8 mouse cellular contexts compared by ENCODE assay signal in the genomic region with DNA sequence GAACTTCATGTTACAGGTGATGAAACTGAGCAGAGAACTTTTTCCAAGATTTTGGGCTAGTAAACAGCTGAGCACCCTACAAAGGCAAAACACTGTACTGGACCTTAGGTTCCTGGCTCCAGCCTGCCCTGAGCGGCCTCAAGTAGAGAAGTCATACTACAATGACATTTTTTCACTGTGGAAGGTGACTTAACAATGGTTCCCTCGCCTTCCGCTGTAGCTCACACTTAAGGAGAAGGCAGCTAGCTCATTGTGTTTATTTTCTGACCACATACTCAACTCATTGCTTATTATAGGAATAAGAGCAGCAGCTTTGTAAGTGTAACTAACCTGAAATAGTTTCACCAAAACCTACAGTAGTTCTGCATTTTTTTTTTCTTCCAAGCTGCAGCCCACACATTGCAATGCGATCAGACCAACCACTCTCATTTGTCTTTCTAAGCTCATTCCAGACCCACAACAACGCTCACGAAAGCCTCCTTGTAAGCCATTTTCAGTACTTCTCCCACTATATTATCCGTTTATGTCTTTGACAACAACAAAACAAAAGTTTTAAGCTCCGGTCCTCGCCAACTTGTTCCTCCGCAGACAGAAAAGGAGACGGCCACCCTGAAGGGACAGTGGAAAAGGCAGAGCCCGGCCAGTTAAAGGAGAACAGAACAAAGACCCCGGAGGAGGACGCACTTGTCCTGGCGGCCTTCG. TPM values are rescaled to one million over a fixed set of nuclear protein-coding genes. Genes with fewer than 3 reads are reported as not detected.
DNase-seq lines count a peak whose midpoint lies in the region; ATAC-seq and TF ChIP-seq lines count a peak whose summit lies in the region.

No protein-coding gene starts in this region.

- H3K27ac ChIP-seq in heart, adult 2 months = peak overlapping the region; percentile 89
- H3K27ac ChIP-seq in ES-E14 (ENCODE audit: insufficient read depth, low read depth, low read length, poor library complexity, severe bottlenecking) (no peak overlapping the region), macrophage (peak overlapping the region; percentile 57)
- H3K27ac ChIP-seq in embryonic facial prominence, embryonic 13.5 days = peak overlapping the region; percentile 86
- peak overlapping the region; percentile 89 for H3K27ac ChIP-seq in hindbrain, embryonic 15.5 days (replicated peaks)

- no peak for TF ChIP-seq EP300 in heart, adult 2 months (IDR thresholded peaks at IDR 0.05; ENCODE audit: insufficient read depth, low read depth, low read length)

- peak overlapping the region; percentile 77 for H3K4me3 ChIP-seq in heart, adult 2 months
- H3K4me3 ChIP-seq in ES-E14 (ENCODE audit: insufficient read depth in 1 of 2, low read depth in 1 of 2, low read length in 2 of 2, poor library complexity in 1 of 2, severe bottlenecking in 1 of 2) = peak overlapping the region; percentile 89 to 100
- peak overlapping the region; percentile 84 for H3K4me3 ChIP-seq in embryonic facial prominence, embryonic 13.5 days
- H3K4me3 ChIP-seq in hindbrain, embryonic 15.5 days = peak overlapping the region; percentile 87
- peak overlapping the region; percentile 64 for H3K4me3 ChIP-seq in macrophage (ENCODE audit: inconsistent target)

- in situ Hi-C loops in ES-E14 (cut with MboI; ENCODE audit: low sequenced_read_pairs in 2 of 2, unreplicated experiment in 2 of 2) = no loop called here

- H3K79me2 ChIP-seq in heart, adult 2 months (replicated peaks; ENCODE audit: control insufficient read depth, insufficient read depth, low read length) = peaks cover 7% of the 10 kb centered on the region
- H3K79me2 ChIP-seq in macrophage (ENCODE audit: inconsistent target) = peaks cover 25% of the 10 kb centered on the region; the same call in 1 of the 2 replicates

- no peaks in the 10 kb centered on the region for H3K9me3 ChIP-seq in ES-E14 (ENCODE audit: control insufficient read depth, insufficient read depth, low read depth, low read length)
- no peaks in the 10 kb centered on the region for H3K9me3 ChIP-seq in embryonic facial prominence, embryonic 13.5 days
- no peaks in the 10 kb centered on the region for H3K9me3 ChIP-seq in hindbrain, embryonic 15.5 days

- H3K4me1 ChIP-seq in heart, adult 2 months (ENCODE audit: control insufficient read depth, insufficient read depth, low read length) = peaks cover 4% of the 10 kb centered on the region
- no peaks in the 10 kb centered on the region; a peak in 1 of 4 replicates for H3K4me1 ChIP-seq in ES-E14 (ENCODE audit: control insufficient read depth in 2 of 2, insufficient read depth in 2 of 2, low read length in 2 of 2, poor library complexity in 1 of 2)
- H3K4me1 ChIP-seq in embryonic facial prominence, embryonic 13.5 days = 0 out of 2 replicates have a peak, but pooled peaks cover 7% of the 10 kb centered on the region
- H3K4me1 ChIP-seq in hindbrain, embryonic 15.5 days (replicated peaks) = peaks cover 7% of the 10 kb centered on the region

- TF ChIP-seq POLR2A in heart, adult 2 months (IDR thresholded peaks at IDR 0.05; ENCODE audit: insufficient read depth, low read depth, low read length) = no peak

- no peak for ATAC-seq in embryonic facial prominence, embryonic 13.5 days (ENCODE audit: insufficient number of reproducible peaks, insufficient read depth, low FRiP score, low TSS enrichment, low read depth)
- peak; percentile 16; the same call in 1 of the 2 replicates for ATAC-seq in hindbrain, embryonic 15.5 days (ENCODE audit: low FRiP score, low read depth)

- WGBS in heart, adult 2 months = 2% methylated on average over 16 of the region's 16 CpGs
- WGBS in embryonic facial prominence, embryonic 13.5 days = 3% methylated on average over 16 of the region's 16 CpGs
- WGBS in hindbrain, embryonic 15.5 days = under 1% methylated on average over 16 of the region's 16 CpGs
- 3% methylated on average over 16 of the region's 16 CpGs for WGBS in macrophage (ENCODE audit: missing documents)

- peaks cover 9% of the 10 kb centered on the region for H3K36me3 ChIP-seq in heart, adult 2 months (ENCODE audit: control insufficient read depth, insufficient read depth, low read length)
- H3K36me3 ChIP-seq in ES-E14 (ENCODE audit: control insufficient read depth, insufficient read depth, low read length, poor library complexity, severe bottlenecking) (no peaks in the 10 kb centered on the region), macrophage (ENCODE audit: inconsistent target) (no peaks in the 10 kb centered on the region)
- no peaks in the 10 kb centered on the region for H3K36me3 ChIP-seq in embryonic facial prominence, embryonic 13.5 days
- H3K36me3 ChIP-seq in hindbrain, embryonic 15.5 days = no peaks in the 10 kb centered on the region

- intact Hi-C loops in heart, adult 2 months (cut with DNase I) = loop anchor here (10.0 kb wide), 1 partner anchor 1061 kb away; a partner anchor contains a TSS
- intact Hi-C loops in heart, postnatal 14 days (cut with DNase I) = no loop called here

- no peaks in the 10 kb centered on the region for H3K27me3 ChIP-seq in heart, adult 2 months (ENCODE audit: control insufficient read depth, insufficient read depth, low read length)
- no peaks in the 10 kb centered on the region for H3K27me3 ChIP-seq in embryonic facial prominence, embryonic 13.5 days
- no peaks in the 10 kb centered on the region for H3K27me3 ChIP-seq in hindbrain, embryonic 15.5 days

- H3K9ac ChIP-seq in heart, adult 2 months (ENCODE audit: low read depth, low read length) = peak overlapping the region; percentile 97
- H3K9ac ChIP-seq in ES-E14 (ENCODE audit: insufficient read depth, low read depth, low read length, poor library complexity, severe bottlenecking) = peak overlapping the region; percentile 85
- peak overlapping the region; percentile 88 for H3K9ac ChIP-seq in embryonic facial prominence, embryonic 13.5 days
- H3K9ac ChIP-seq in hindbrain, embryonic 15.5 days = peak overlapping the region; percentile 84

- no peak for TF ChIP-seq CTCF in heart, adult 2 months (IDR thresholded peaks at IDR 0.05)

- H3K4me2 ChIP-seq in embryonic facial prominence, embryonic 13.5 days = peak overlapping the region; percentile 66
- H3K4me2 ChIP-seq in hindbrain, embryonic 15.5 days = peak overlapping the region; percentile 61

- DNase-seq in heart, adult 2 months = no peak
- DNase-seq in heart, postnatal 14 days = no peak
- peak; percentile 26 for DNase-seq in ES-E14 (ENCODE audit: low read depth, low spot score)
- DNase-seq in retina, embryonic 14.5 days (ENCODE audit: low spot score) = no peak
- no peak for DNase-seq in spleen, postnatal 14 days (ENCODE audit: low spot score in 2 of 2)

TF ChIP-seq in ES-E14, 5 proteins besides CTCF, POLR2A, EP300 and RAD21:
- TF ChIP-seq CHD2 (IDR thresholded peaks at IDR 0.05; ENCODE audit: low read depth, low read length) (no peak), HCFC1 (IDR thresholded peaks at IDR 0.05; ENCODE audit: borderline replicate concordance, insufficient read depth, low read length) (no peak), MAFK (IDR thresholded peaks at IDR 0.05; ENCODE audit: insufficient read depth, low read depth, low read length) (no peak), ZC3H11A (IDR thresholded peaks at IDR 0.05; ENCODE audit: borderline replicate concordance, low read depth, low read length) (no peak), ZNF384 (IDR thresholded peaks at IDR 0.05; ENCODE audit: low read depth, low read length) (no peak)

RNA-seq across cellular contexts. Expression of a gene that starts 0.8 kb away (rescaled TPM):
- total RNA-seq in heart, adult 2 months (2021) = 10 to 100 TPM; 16.4 to 16.7 TPM
- 5.7 and 7.6 TPM in 2 replicates for polyA plus RNA-seq in heart, adult 2 months (2012; rRNA removed)
- 10 to 100 TPM; 16.7 to 19.6 TPM for total RNA-seq in heart, postnatal 14 days (2021)
- 10.0 and 12.3 TPM in 2 replicates for total RNA-seq in ES-E14 (2012; rRNA removed)
- 10.8 and 11.7 TPM in 2 replicates for polyA plus RNA-seq in embryonic facial prominence, embryonic 13.5 days (2015; fragmentation: Nextera tagmentation; extraction: Ambion mirVana)
- 14.4 and 14.5 TPM in 2 replicates for polyA plus RNA-seq in hindbrain, embryonic 15.5 days (2015; fragmentation: Nextera tagmentation; extraction: Ambion mirVana)
- total RNA-seq in macrophage (2018; cell fraction: chromatin; rRNA removed) = 1 to 10 TPM; 1.6 to 9.9 (median 4.2) TPM
- total RNA-seq in macrophage (2018; cell fraction: cytosol; rRNA removed) = 10 to 100 TPM; 14.4 to 26.5 (median 19.6) TPM
- total RNA-seq in macrophage (2018; cell fraction: nucleus; rRNA removed) = 10 to 100 TPM in 19 of 26 experiments, 1 to 10 TPM in 7; 5.9 to 32.2 (median 13.1) TPM
- polyA plus RNA-seq in macrophage (2018) = 14.2 to 20.5 TPM (median 17.2 TPM) in 3 replicates
